Mouse (Mus musculus): ENCODE results near the gene Pspc1.

- no peak for TF ChIP-seq EP300 (IDR thresholded peaks at IDR 0.05; ENCODE audit: insufficient read depth, low read depth, low read length)
- TF ChIP-seq POLR2A (IDR thresholded peaks at IDR 0.05; ENCODE audit: insufficient read depth, low read depth, low read length): no peak
Measured at GRCm38 (mm10) chr14:56816541-56816940, 38.4 kb upstream of the Pspc1 start.
